ENCODE assay signal across 20 mouse cellular contexts in the genomic region with DNA sequence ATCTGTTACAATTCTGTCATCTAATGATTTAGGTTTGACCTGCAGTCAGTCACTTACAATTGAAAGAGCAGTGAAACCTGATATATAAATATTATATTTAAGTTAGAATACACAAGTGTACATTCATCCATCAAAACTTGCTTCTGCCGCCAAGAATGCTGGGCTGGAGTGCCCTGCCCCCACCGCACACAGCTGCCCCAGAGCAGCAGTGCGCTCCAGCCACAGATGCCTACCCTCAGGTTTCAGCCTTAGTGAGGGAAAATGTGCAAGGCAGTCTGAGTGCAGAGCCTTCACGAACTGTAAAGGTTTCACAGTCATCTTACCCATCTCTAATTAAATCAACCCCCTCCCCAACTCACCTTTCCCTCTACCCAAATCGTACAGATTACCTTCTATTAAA.
"Had no signal": no experiment of that assay in that cellular context is flagged by ENCODE, and none has a peak within 500 bp of the region (broad histone marks: within the 10 kb centered on the region; RNA-seq: fewer than 3 reads in every experiment).

No protein-coding gene starts in this region.

- H3K9ac ChIP-seq: liver, embryonic 12.5 days; liver, embryonic 15.5 days; midbrain, embryonic 12.5 days; midbrain, embryonic 15.5 days; neural tube, embryonic 12.5 days; neural tube, embryonic 15.5 days had no signal

- ATAC-seq: intestine, embryonic 16.5 days; liver, embryonic 12.5 days; midbrain, embryonic 15.5 days had no signal

- H3K4me3 ChIP-seq: liver, embryonic 12.5 days; liver, embryonic 15.5 days; midbrain, embryonic 12.5 days; midbrain, embryonic 15.5 days; neural tube, embryonic 12.5 days; neural tube, embryonic 15.5 days had no signal

- H3K9me3 ChIP-seq: liver, embryonic 12.5 days; liver, embryonic 15.5 days; midbrain, embryonic 12.5 days; midbrain, embryonic 15.5 days; neural tube, embryonic 12.5 days; neural tube, embryonic 15.5 days had no signal

- H3K27ac ChIP-seq: liver, embryonic 12.5 days; liver, embryonic 15.5 days; macrophage; midbrain, embryonic 12.5 days; midbrain, embryonic 15.5 days; neural tube, embryonic 12.5 days; neural tube, embryonic 15.5 days; stomach, postnatal 0 days had no signal

- H3K36me3 ChIP-seq: liver, embryonic 12.5 days; liver, embryonic 15.5 days; midbrain, embryonic 12.5 days; midbrain, embryonic 15.5 days; neural tube, embryonic 12.5 days; neural tube, embryonic 15.5 days had no signal

- H3K4me1 ChIP-seq: liver, embryonic 12.5 days; liver, embryonic 15.5 days; midbrain, embryonic 12.5 days; midbrain, embryonic 15.5 days; neural tube, embryonic 12.5 days; neural tube, embryonic 15.5 days had no signal

- H3K27me3 ChIP-seq: liver, embryonic 12.5 days; liver, embryonic 15.5 days; midbrain, embryonic 12.5 days; midbrain, embryonic 15.5 days; neural tube, embryonic 12.5 days; neural tube, embryonic 15.5 days had no signal

- DNase-seq: kidney, adult 2 months; kidney, postnatal 10 days; kidney, postnatal 4 days; layer of hippocampus, adult 9-11 months; liver; lung, adult 18-20 months; right cerebral cortex, adult 18-20 months; right cerebral cortex, postnatal 14 days; right cerebral cortex, postnatal 4 days; thymus, adult 2 months; thymus, postnatal 25 days had no signal

- H3K4me2 ChIP-seq: liver, embryonic 12.5 days; liver, embryonic 15.5 days; midbrain, embryonic 12.5 days; midbrain, embryonic 15.5 days; neural tube, embryonic 12.5 days; neural tube, embryonic 15.5 days had no signal
